Mouse (Mus musculus): ENCODE measurements around the gene Kcnab2.

DNA sequence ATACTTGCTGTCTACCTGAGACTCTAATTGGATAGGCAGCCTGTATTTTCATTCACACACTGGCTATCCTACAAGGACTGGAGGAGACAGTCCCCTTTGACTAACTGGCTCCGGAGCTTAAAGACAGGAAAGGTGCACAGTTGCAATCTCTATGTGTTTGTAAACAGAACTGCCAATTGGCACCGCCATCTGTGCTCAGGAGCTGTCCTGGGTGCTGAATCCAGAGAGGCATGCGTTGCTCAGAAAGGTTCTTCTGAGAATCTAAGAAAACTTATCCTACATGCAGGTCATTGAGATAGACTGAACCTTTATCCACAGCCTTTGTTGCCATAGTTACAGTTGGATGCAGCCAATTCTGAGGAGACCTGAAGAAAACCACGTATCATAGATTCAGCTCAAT, 53.3 kb downstream of the Kcnab2 start:
- no peak for TF ChIP-seq CTCF (IDR thresholded peaks at IDR 0.05; ENCODE audit: low read depth)
- no peak for TF ChIP-seq EP300 (IDR thresholded peaks at IDR 0.05; ENCODE audit: low read depth)

Data from heart, postnatal 0 days (tissue).